Comparison of ENCODE assay signal across 18 mouse cellular contexts in the genomic region with DNA sequence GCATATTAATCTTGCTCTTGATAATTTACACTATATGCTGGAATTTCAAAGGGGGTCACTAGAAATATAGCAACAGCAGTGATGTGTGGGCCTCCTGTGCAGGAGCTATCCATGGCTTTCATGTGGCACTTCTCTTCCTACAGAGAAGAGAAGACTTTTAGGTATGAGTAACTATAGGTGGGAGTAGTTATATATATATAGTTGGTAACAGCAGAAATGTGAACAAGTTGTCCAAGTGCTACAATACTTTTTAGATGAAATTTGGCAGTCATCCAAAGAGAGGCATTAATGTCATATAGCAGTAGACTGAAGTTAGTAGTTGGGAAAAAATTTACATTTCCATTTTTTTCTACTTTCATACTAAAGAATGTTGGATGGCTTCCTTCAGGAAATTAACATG.
"Had no signal": no experiment of that assay in that cellular context is flagged by ENCODE, and none has a peak within 500 bp of the region (broad histone marks: within the 10 kb centered on the region; RNA-seq: fewer than 3 reads in every experiment).

No protein-coding gene starts in this region.

- H3K4me1 ChIP-seq: intestine, embryonic 15.5 days; kidney, embryonic 15.5 days; limb, embryonic 15.5 days; lung, embryonic 15.5 days had no signal

- H3K27me3 ChIP-seq: intestine, embryonic 15.5 days; kidney, embryonic 15.5 days; limb, embryonic 15.5 days; lung, embryonic 15.5 days had no signal

- H3K27ac ChIP-seq: intestine, embryonic 15.5 days; kidney, embryonic 15.5 days; limb, embryonic 15.5 days; liver, embryonic 14.5 days; lung, embryonic 15.5 days; stomach, postnatal 0 days had no signal

- H3K36me3 ChIP-seq: intestine, embryonic 15.5 days; kidney, embryonic 15.5 days; limb, embryonic 15.5 days; lung, embryonic 15.5 days had no signal

- DNase-seq: kidney, adult 11 months; kidney, adult 8-10 months; kidney, postnatal 10 days; kidney, postnatal 36 days; liver, postnatal 0 days; lung, postnatal 14 days; lung, postnatal 4 days; midbrain, embryonic 14.5 days; right cerebral cortex, postnatal 4 days; thymus, postnatal 25 days had no signal

- H3K9me3 ChIP-seq: intestine, embryonic 15.5 days; kidney, embryonic 15.5 days; limb, embryonic 15.5 days; lung, embryonic 15.5 days had no signal

- H3K9ac ChIP-seq: intestine, embryonic 15.5 days; kidney, embryonic 15.5 days; limb, embryonic 15.5 days; liver, embryonic 14.5 days; liver, postnatal 0 days; lung, embryonic 15.5 days had no signal

- H3K4me2 ChIP-seq: intestine, embryonic 15.5 days; kidney, embryonic 15.5 days; limb, embryonic 15.5 days; liver, embryonic 11.5 days; lung, embryonic 15.5 days; midbrain, embryonic 11.5 days had no signal

- ATAC-seq: intestine, embryonic 15.5 days; liver, postnatal 0 days had no signal

- H3K4me3 ChIP-seq: intestine, embryonic 15.5 days; kidney, embryonic 15.5 days; limb, embryonic 15.5 days; lung, embryonic 15.5 days had no signal
